Mouse (Mus musculus): ENCODE data around the gene Fam83d. TPM values are rescaled to one million over a fixed set of nuclear protein-coding genes. Genes with fewer than 3 reads are reported as not detected.

Gene Fam83d
- polyA plus RNA-seq (2014; fragmentation: Nextera tagmentation; extraction: Ambion mirVana): 49.2 and 57.6 TPM in 2 replicates

DNA sequence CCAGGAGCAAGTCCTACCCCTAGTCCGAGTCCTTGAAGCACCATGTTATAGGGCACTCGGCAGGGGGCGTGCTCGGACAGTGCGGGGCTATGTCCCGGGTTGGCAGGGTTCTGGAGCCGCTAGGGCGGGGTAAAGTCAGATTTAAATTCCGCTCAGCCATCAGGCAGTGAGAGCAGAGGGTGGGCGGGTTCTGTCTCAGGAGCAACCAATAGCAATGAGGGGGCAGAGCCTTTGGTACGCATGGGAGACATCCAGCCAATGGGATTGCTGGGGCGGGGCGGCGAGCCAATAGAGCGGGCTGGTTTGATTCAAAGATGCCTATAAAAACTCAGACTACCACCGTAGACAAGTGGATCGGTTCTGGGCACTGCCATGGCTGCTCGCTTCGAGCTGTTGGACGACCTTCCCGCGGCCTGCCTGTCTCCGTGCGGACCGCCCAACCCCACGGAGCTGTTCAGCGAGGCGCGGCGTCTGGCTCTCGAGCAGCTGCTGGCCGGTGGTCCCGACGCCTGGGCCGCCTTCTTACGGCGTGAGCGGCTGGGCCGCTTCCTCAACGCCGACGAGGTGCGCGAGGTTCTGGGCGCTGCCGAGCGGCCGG lies at the start of gene Fam83d:
Fam83d (plus strand) TSS at position 352 of the 598 bp plus-strand sequence.
- Histone ChIP-seq H3K36me3 (ENCODE audit: control insufficient read depth, insufficient read depth, low read length) (peaks cover 4% of the 10 kb centered on the region; the same call in 1 of the 2 replicates), H3K27me3 (ENCODE audit: control insufficient read depth, insufficient read depth, low read length) (no peaks in the 10 kb centered on the region), H3K9me3 (ENCODE audit: control insufficient read depth, low read length) (no peaks in the 10 kb centered on the region), H3K9ac (ENCODE audit: low read depth, low read length) (peak within 1 kb of the TSS; percentile 82), H3K4me2 (replicated peaks; ENCODE audit: low read depth, low read length) (peak within 1 kb of the TSS; percentile 94), H3K4me3 (ENCODE audit: low read length) (peak within 1 kb of the TSS; percentile 87), H3K4me1 (ENCODE audit: control insufficient read depth, insufficient read depth, low read length) (peaks cover 29% of the 10 kb centered on the region), H3K27ac (ENCODE audit: low read depth, low read length) (peak within 1 kb of the TSS; percentile 69; the same call in 1 of the 2 replicates)
- 0% methylated on average over 48 of the region's 48 CpGs for WGBS
- ATAC-seq (ENCODE audit: low FRiP score, low TSS enrichment): peak; percentile 98

GRCm38 (mm10) chr2:158718816-158719549 lies 48.9 kb upstream of the Fam83d start:
- no peak overlapping the region for H3K27ac ChIP-seq (ENCODE audit: low read depth, low read length)
- H3K9me3 ChIP-seq (ENCODE audit: control insufficient read depth, low read length): no peaks in the 10 kb centered on the region
- H3K9ac ChIP-seq (ENCODE audit: low read depth, low read length): no peak overlapping the region
- WGBS: 80% methylated on average over 12 of the region's 12 CpGs
- no peak overlapping the region for H3K4me2 ChIP-seq (replicated peaks; ENCODE audit: low read depth, low read length)
- no peak for ATAC-seq (ENCODE audit: low FRiP score, low TSS enrichment)
- no peaks in the 10 kb centered on the region for H3K27me3 ChIP-seq (ENCODE audit: control insufficient read depth, insufficient read depth, low read length)
- H3K4me1 ChIP-seq (ENCODE audit: control insufficient read depth, insufficient read depth, low read length): no peaks in the 10 kb centered on the region
- H3K4me3 ChIP-seq (ENCODE audit: low read length): no peak overlapping the region
- no peaks in the 10 kb centered on the region for H3K36me3 ChIP-seq (ENCODE audit: control insufficient read depth, insufficient read depth, low read length)

DNA sequence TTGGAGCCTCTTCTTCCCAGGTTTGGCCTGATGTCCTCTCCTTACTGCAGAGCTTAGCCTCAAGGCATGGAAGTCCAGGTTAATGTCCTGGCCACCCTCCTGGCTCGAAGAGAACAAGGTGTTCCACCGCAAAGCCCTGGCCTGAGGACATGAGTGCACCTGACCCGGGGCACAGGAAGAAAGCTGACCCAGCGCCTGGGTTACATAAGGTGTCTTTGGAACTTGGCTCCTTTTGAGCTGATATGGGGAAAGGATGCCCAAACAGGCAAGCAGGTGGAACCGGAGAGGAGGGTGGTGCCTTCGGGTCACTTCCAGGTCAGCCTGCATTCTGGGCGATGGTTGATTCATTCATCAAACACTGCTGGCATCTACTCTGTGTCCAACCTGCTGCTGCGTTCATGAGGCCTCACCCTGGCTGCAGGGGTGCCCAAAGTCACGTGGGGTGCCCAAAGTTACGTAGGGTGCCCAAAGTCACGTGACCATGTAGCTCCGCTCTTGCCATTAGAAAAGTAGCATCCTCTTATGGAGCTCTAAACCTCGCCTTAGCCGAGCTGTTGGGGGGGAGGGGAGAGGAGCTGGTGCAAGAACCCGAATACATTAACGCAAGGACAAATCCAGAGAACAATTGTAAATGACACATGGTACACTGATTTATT lies 47.0 kb upstream of the Fam83d start:
- Histone ChIP-seq H3K4me3 (ENCODE audit: low read length) (no peak overlapping the region), H3K27me3 (ENCODE audit: control insufficient read depth, insufficient read depth, low read length) (no peaks in the 10 kb centered on the region), H3K9me3 (ENCODE audit: control insufficient read depth, low read length) (no peaks in the 10 kb centered on the region), H3K9ac (ENCODE audit: low read depth, low read length) (no peak overlapping the region), H3K36me3 (ENCODE audit: control insufficient read depth, insufficient read depth, low read length) (no peaks in the 10 kb centered on the region), H3K4me1 (ENCODE audit: control insufficient read depth, insufficient read depth, low read length) (no peaks in the 10 kb centered on the region), H3K27ac (ENCODE audit: low read depth, low read length) (no peak overlapping the region), H3K4me2 (replicated peaks; ENCODE audit: low read depth, low read length) (no peak overlapping the region)
- ATAC-seq (ENCODE audit: low FRiP score, low TSS enrichment): no peak
- WGBS: 71% methylated on average over 16 of the region's 16 CpGs

GRCm38 (mm10) chr2:158721481-158721880 lies 46.4 kb upstream of the Fam83d start:
- Histone ChIP-seq H3K36me3 (ENCODE audit: control insufficient read depth, insufficient read depth, low read length) (no peaks in the 10 kb centered on the region), H3K27me3 (ENCODE audit: control insufficient read depth, insufficient read depth, low read length) (no peaks in the 10 kb centered on the region), H3K9me3 (ENCODE audit: control insufficient read depth, low read length) (no peaks in the 10 kb centered on the region), H3K9ac (ENCODE audit: low read depth, low read length) (no peak overlapping the region), H3K4me1 (ENCODE audit: control insufficient read depth, insufficient read depth, low read length) (no peaks in the 10 kb centered on the region), H3K27ac (ENCODE audit: low read depth, low read length) (no peak overlapping the region), H3K4me3 (ENCODE audit: low read length) (no peak overlapping the region), H3K4me2 (replicated peaks; ENCODE audit: low read depth, low read length) (no peak overlapping the region)
- ATAC-seq (ENCODE audit: low FRiP score, low TSS enrichment): no peak
- 56% methylated on average over 3 of the region's 3 CpGs for WGBS

DNA sequence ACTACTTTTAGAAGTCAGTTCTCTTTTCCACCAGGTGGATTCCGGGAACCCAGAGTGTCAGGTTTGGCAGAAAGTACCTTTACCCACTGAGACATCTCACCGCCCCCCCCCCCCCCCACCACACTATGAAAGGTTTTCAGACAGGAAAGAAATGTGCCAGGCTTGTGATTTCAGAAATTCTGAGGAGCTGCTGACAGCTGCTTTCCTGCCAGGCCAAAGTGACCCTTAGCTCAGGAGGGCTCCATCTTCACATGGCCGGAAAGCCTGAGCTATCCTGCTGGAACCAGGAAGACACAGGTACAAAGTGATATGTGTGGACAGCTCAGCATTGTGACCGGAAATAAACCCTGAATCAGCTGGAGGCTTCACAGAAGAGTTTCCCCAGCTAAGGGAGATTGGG lies 45.8 kb upstream of the Fam83d start:
- Histone ChIP-seq H3K4me2 (replicated peaks; ENCODE audit: low read depth, low read length) (no peak overlapping the region), H3K4me1 (ENCODE audit: control insufficient read depth, insufficient read depth, low read length) (no peaks in the 10 kb centered on the region), H3K4me3 (ENCODE audit: low read length) (no peak overlapping the region), H3K9ac (ENCODE audit: low read depth, low read length) (no peak overlapping the region), H3K9me3 (ENCODE audit: control insufficient read depth, low read length) (no peaks in the 10 kb centered on the region), H3K27ac (ENCODE audit: low read depth, low read length) (no peak overlapping the region), H3K27me3 (ENCODE audit: control insufficient read depth, insufficient read depth, low read length) (no peaks in the 10 kb centered on the region), H3K36me3 (ENCODE audit: control insufficient read depth, insufficient read depth, low read length) (no peaks in the 10 kb centered on the region)
- ATAC-seq (ENCODE audit: low FRiP score, low TSS enrichment): no peak
- WGBS: 71% methylated on average over 3 of the region's 4 CpGs

GRCm38 (mm10) chr2:158722991-158723551 lies 44.8 kb upstream of the Fam83d start:
- 61% methylated on average over 6 of the region's 6 CpGs for WGBS
- Histone ChIP-seq H3K36me3 (ENCODE audit: control insufficient read depth, insufficient read depth, low read length) (no peaks in the 10 kb centered on the region), H3K9ac (ENCODE audit: low read depth, low read length) (no peak overlapping the region), H3K27me3 (ENCODE audit: control insufficient read depth, insufficient read depth, low read length) (no peaks in the 10 kb centered on the region), H3K4me3 (ENCODE audit: low read length) (no peak overlapping the region), H3K4me1 (ENCODE audit: control insufficient read depth, insufficient read depth, low read length) (no peaks in the 10 kb centered on the region), H3K27ac (ENCODE audit: low read depth, low read length) (no peak overlapping the region), H3K9me3 (ENCODE audit: control insufficient read depth, low read length) (no peaks in the 10 kb centered on the region), H3K4me2 (replicated peaks; ENCODE audit: low read depth, low read length) (no peak overlapping the region)
- ATAC-seq (ENCODE audit: low FRiP score, low TSS enrichment): no peak

DNA sequence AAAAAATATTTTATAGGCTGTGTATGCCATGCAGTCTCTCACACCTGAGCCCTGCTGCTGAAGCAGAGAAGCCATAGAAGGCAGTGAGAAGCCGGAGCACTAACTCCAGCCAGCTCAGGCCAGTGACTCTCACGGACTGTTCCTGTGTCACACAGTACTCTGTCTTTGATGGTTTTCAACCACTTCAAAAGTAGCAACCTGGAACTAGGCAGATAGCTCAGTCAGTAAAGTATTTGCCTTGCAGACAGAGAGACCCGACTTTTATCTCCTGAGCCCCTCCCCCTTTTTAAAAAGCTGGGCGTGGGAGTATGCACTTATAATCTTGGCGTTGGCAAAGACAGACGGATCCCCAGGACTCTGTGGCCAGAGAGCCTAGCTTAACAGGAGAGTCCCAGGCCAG lies 44.1 kb upstream of the Fam83d start:
- no peak for ATAC-seq (ENCODE audit: low FRiP score, low TSS enrichment)
- no peak overlapping the region; the same call in 1 of the 2 replicates for H3K27ac ChIP-seq (ENCODE audit: low read depth, low read length)
- 37% methylated on average over 6 of the region's 6 CpGs for WGBS

DNA sequence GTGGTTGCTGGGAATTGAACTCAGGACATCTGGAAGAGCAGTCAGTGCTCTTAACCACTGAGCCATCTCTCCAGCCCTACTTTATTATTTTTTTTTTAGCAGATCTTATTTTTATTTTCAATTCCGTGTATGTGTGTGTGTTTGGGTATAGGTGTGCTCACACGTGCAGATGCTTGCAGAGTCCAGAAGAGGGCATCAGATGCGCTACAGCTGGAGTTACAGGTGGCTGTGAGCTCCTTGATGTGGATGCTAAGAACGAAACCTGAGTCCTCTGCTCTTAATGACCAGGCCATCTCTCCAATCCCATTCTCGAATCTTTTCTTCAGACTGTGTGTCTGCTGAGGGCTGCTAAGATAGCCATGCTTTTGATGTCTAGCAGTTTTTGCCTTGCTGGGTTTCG lies 41.6 kb upstream of the Fam83d start:
- Histone ChIP-seq H3K27me3 (ENCODE audit: control insufficient read depth, insufficient read depth, low read length) (no peaks in the 10 kb centered on the region), H3K9ac (ENCODE audit: low read depth, low read length) (no peak overlapping the region), H3K27ac (ENCODE audit: low read depth, low read length) (no peak overlapping the region), H3K4me2 (replicated peaks; ENCODE audit: low read depth, low read length) (no peak overlapping the region), H3K36me3 (ENCODE audit: control insufficient read depth, insufficient read depth, low read length) (no peaks in the 10 kb centered on the region), H3K4me1 (ENCODE audit: control insufficient read depth, insufficient read depth, low read length) (no peaks in the 10 kb centered on the region), H3K4me3 (ENCODE audit: low read length) (no peak overlapping the region), H3K9me3 (ENCODE audit: control insufficient read depth, low read length) (no peaks in the 10 kb centered on the region)
- no peak for ATAC-seq (ENCODE audit: low FRiP score, low TSS enrichment)
- 66% methylated on average over 6 of the region's 6 CpGs for WGBS

More for the DNA sequence above, 44.1 kb upstream of the Fam83d start:
- Histone ChIP-seq H3K36me3 (ENCODE audit: control insufficient read depth, insufficient read depth, low read length) (no peaks in the 10 kb centered on the region), H3K27me3 (ENCODE audit: control insufficient read depth, insufficient read depth, low read length) (no peaks in the 10 kb centered on the region), H3K4me3 (ENCODE audit: low read length) (no peak overlapping the region), H3K9ac (ENCODE audit: low read depth, low read length) (no peak overlapping the region), H3K4me1 (ENCODE audit: control insufficient read depth, insufficient read depth, low read length) (no peaks in the 10 kb centered on the region), H3K9me3 (ENCODE audit: control insufficient read depth, low read length) (no peaks in the 10 kb centered on the region), H3K4me2 (replicated peaks; ENCODE audit: low read depth, low read length) (no peak overlapping the region)
